Mouse (Mus musculus): ENCODE results near the gene Pcbp2.

DNA sequence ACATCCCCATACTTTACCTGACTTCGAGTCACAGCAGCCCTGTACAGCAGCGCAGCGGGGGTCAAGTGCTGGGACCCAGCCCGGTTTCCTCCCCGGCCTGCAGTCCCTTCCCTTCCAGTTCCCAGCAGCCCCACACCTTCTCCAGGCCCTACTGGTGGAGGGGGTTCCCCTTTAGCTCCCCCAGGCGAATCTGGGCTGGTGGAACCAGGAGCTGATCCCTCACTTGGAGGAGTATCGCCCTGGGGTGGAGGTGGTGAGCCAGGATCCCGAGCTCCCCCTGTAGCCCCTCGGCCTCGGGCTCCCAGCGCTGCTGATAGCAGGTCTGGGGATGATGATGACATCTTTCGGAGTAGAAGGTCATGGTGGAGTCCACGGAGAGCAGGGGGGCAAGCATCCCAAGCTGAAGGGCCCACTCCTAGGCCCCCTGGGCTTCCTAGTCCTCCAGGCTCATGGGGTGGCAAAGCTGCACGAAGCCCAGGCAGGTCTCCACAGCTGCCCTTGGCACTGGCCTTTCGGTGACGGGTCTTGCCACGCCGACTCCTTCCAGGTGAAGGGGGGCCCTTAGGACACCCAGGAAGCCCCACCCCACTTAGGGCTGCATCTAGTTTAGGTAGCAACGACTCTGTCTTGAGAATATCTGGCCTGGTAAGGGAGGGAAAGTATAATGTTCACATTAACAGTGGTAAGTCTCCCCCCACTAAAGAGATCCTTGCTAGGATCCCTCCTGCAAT is 30.9 kb downstream of the Pcbp2 start:
- TF ChIP-seq ZC3H11A (IDR thresholded peaks at IDR 0.05; ENCODE audit: borderline replicate concordance, low read depth, low read length): no peak
- TF ChIP-seq HCFC1 (IDR thresholded peaks at IDR 0.05; ENCODE audit: borderline replicate concordance, insufficient read depth, low read length): no peak
